Mouse (Mus musculus) heart, postnatal 36 days (tissue): Measurements from ENCODE around the gene Chid1. TPM values are rescaled to one million over a fixed set of nuclear protein-coding genes. Genes with fewer than 3 reads are reported as not detected.
A peak's percentile ranks its signal among the peaks of the same experiment; 100 is the strongest.

ENCODE experiments used
- DNase-seq, 2 experiments: peaks; one replicate each; pipeline ENCODE4 v3.0.0; 2021 to 2022
- intact Hi-C: fragments of 180-260 bp; cut with DNase I; formaldehyde crosslinking; loops from one replicate; pipeline ENCODE4 v1.15.1; 2025
- total RNA-seq, 2 experiments: library from RNA; stranded (reverse); gene quantifications; 2 replicates each; pipeline ENCODE4 v1.2.3; 2021

Chid1 gene
- total RNA-seq, 2 experiments from 2014 or later = 43.2 to 48.5 TPM

- intact Hi-C loops = loop anchor here (1.0 to 10.0 kb wide), 3 partner anchors 44 to 444 kb away; no protein-coding TSS in a partner anchor
- peak; percentile 72 to 75 for DNase-seq
These were observed 58.7 kb downstream of the Chid1 start for GRCm38 (mm10) chr7:141480842-141481497.

GRCm38 (mm10) chr7:141478270-141478748, 61.3 kb downstream of the Chid1 start:
- DNase-seq = peak; percentile 35 to 42

GRCm38 (mm10) chr7:141477578-141478269, 61.9 kb downstream of the Chid1 start:
- DNase-seq = peak; percentile 27 to 33
- intact Hi-C loops = no loop called here

More at GRCm38 (mm10) chr7:141478270-141478748, 61.3 kb downstream of the Chid1 start:
- intact Hi-C loops = no loop called here

- no peak for DNase-seq
- intact Hi-C loops = no loop called here
These were observed 62.7 kb downstream of the Chid1 start for GRCm38 (mm10) chr7:141476981-141477370.

- intact Hi-C loops = no loop called here
- peak; percentile 84 to 92 for DNase-seq
These were observed 63.3 kb downstream of the Chid1 start for GRCm38 (mm10) chr7:141476226-141476980.

GRCm38 (mm10) chr7:141475805-141476158, 63.9 kb downstream of the Chid1 start:
- intact Hi-C loops = no loop called here

GRCm38 (mm10) chr7:141475011-141475804, 64.4 kb downstream of the Chid1 start, which contains the start of the genes Polr2l and Tspan4:
TSS of gene Polr2l (minus strand) at chr7:141475132.
TSS of gene Tspan4 (plus strand) at chr7:141475240.
- DNase-seq = peak; percentile 86 to 95
- intact Hi-C loops = no loop called here

More at GRCm38 (mm10) chr7:141475805-141476158, 63.9 kb downstream of the Chid1 start:
- peak in 1 of 2 experiments; percentile 43 for DNase-seq

GRCm38 (mm10) chr7:141474160-141474559, 65.5 kb downstream of the Chid1 start:
- DNase-seq = no peak
- intact Hi-C loops = no loop called here

- intact Hi-C loops = no loop called here
- DNase-seq = no peak
These were observed 66.9 kb downstream of the Chid1 start for GRCm38 (mm10) chr7:141472763-141473162.

GRCm38 (mm10) chr7:141472226-141472625, 67.4 kb downstream of the Chid1 start:
- intact Hi-C loops = no loop called here
- DNase-seq = no peak

- intact Hi-C loops = no loop called here
- DNase-seq = no peak
These were observed 68.4 kb downstream of the Chid1 start for GRCm38 (mm10) chr7:141471236-141471635.

GRCm38 (mm10) chr7:141470637-141470944, 69.1 kb downstream of the Chid1 start:
- intact Hi-C loops = no loop called here
- no peak for DNase-seq

- intact Hi-C loops = loop anchor here (10.0 kb wide), 1 partner anchor 525 kb away; the partner anchor contains the start of gene Pgghg
- DNase-seq = peak; percentile 14 to 22
These were observed 69.6 kb downstream of the Chid1 start for GRCm38 (mm10) chr7:141469901-141470636.

- no peak for DNase-seq
- intact Hi-C loops = loop anchor here (10.0 kb wide), 1 partner anchor 525 kb away; the partner anchor contains the start of gene Pgghg
These were observed 70.3 kb downstream of the Chid1 start for GRCm38 (mm10) chr7:141469352-141469751.

GRCm38 (mm10) chr7:141468522-141469211, 71.0 kb downstream of the Chid1 start:
- intact Hi-C loops = loop anchor here (10.0 kb wide), 1 partner anchor 524 kb away; the partner anchor contains the start of gene Pgghg
- DNase-seq = peak; percentile 66 to 71

GRCm38 (mm10) chr7:141468164-141468521, 71.5 kb downstream of the Chid1 start:
- intact Hi-C loops = loop anchor here (10.0 kb wide), 1 partner anchor 523 kb away; the partner anchor contains the start of gene Pgghg
- DNase-seq = no peak

- intact Hi-C loops = loop anchor here (1.0 to 10.0 kb wide), 2 partner anchors 12 to 523 kb away; partner anchors contain the start of genes Pgghg and Pnpla2
- peak; percentile 90 to 92 for DNase-seq
These were observed 72.2 kb downstream of the Chid1 start, which contains the start of gene Cd151 for GRCm38 (mm10) chr7:141467230-141468030. TSS of gene Cd151 (plus strand) at chr7:141467392.
